Comparison of ENCODE assay signal across 12 mouse cellular contexts in genomic region chr1:156424054-156424453, GRCm38 (mm10).
"Had no signal": no experiment of that assay in that cellular context is flagged by ENCODE, and none has a peak within 500 bp of the region (broad histone marks: within the 10 kb centered on the region; RNA-seq: fewer than 3 reads in every experiment).

No protein-coding gene starts in this region.

- DNase-seq: retina, postnatal 1 day; right cerebral cortex, adult 18-20 months; right cerebral cortex, postnatal 14 days; right cerebral cortex, postnatal 25 days; right cerebral cortex, postnatal 4 days; spleen, adult 18-20 months; thymus, adult 18-20 months; thymus, adult 2 months; thymus, postnatal 14 days; thymus, postnatal 25 days; thymus, postnatal 36 days; thymus, postnatal 4 days had no signal
